Mouse (Mus musculus) kidney, embryonic 14.5 days (tissue): ENCODE results near the gene Avil. TPM values are rescaled to one million over a fixed set of nuclear protein-coding genes. Genes with fewer than 3 reads are reported as not detected.

Experiments used
- ATAC-seq: fragments of 200-750 bp; cut with Nextera tagmentation; 2 replicates; pipeline ENCODE4 v1.8.0; 2017; ENCODE audit warnings: moderate number of reproducible peaks, mild to moderate bottlenecking, moderate TSS enrichment, moderate library complexity; ENCODE audit not compliant: low FRiP score, low TSS enrichment
- H3K27ac ChIP-seq: fragments of 300-500 bp; sonication (generic); 2 replicates; pipeline ENCODE4 v1.5.1; 2014; ENCODE audit warnings: low read depth, mild to moderate bottlenecking, low read length, moderate library complexity, mixed read lengths
- H3K27me3 ChIP-seq: fragments of 300-500 bp; sonication (generic); 2 replicates; pipeline ENCODE4 v1.6.1; 2014; ENCODE audit warnings: mild to moderate bottlenecking, low read length; ENCODE audit not compliant: control insufficient read depth, insufficient read depth
- H3K36me3 ChIP-seq: fragments of 300-500 bp; sonication (generic); 2 replicates; pipeline ENCODE4 v1.6.1; 2014; ENCODE audit warnings: low read length, mixed read lengths; ENCODE audit not compliant: control insufficient read depth, insufficient read depth
- H3K4me1 ChIP-seq: fragments of 300-500 bp; sonication (generic); 2 replicates; pipeline ENCODE4 v1.6.1; 2014; ENCODE audit warnings: low read length, mixed read lengths; ENCODE audit not compliant: control insufficient read depth, insufficient read depth
- H3K4me2 ChIP-seq: fragments of 300-500 bp; sonication (generic); replicated peaks from 2 replicates; pipeline ENCODE4 v1.6.1; 2014; ENCODE audit warnings: low read depth, mild to moderate bottlenecking, low read length
- H3K4me3 ChIP-seq: fragments of 300-500 bp; sonication (generic); 2 replicates; pipeline ENCODE4 v1.5.1; 2014; ENCODE audit warnings: mild to moderate bottlenecking, low read length
- H3K9ac ChIP-seq: fragments of 300-500 bp; sonication (generic); 2 replicates; pipeline ENCODE4 v1.6.1; 2014; ENCODE audit warnings: low read depth, mild to moderate bottlenecking, low read length, moderate library complexity
- H3K9me3 ChIP-seq: fragments of 300-500 bp; sonication (generic); 2 replicates; pipeline ENCODE4 v1.6.1; 2016; ENCODE audit warnings: low read length; ENCODE audit not compliant: control insufficient read depth
- WGBS: fragments of 180-500 bp; shearing (Covaris S2); extraction: QIAGEN DNeasy Blood & Tissue Kit; methylation state at CpG from one replicate; pipeline ENCODE4 v1.1.7; 2014; 5-methylcytosine and 5-hydroxymethylcytosine counted together
- polyA plus RNA-seq: library from polyadenylated mRNA; unstranded; fragments of >200 nt; fragmentation: Nextera tagmentation; extraction: Ambion mirVana; gene quantifications from 2 replicates; pipeline ENCODE4 v1.2.1, GENCODE M21; 2014

The Avil gene
- polyA plus RNA-seq, 1 experiment from 2014 or later: 0.20 TPM

DNA sequence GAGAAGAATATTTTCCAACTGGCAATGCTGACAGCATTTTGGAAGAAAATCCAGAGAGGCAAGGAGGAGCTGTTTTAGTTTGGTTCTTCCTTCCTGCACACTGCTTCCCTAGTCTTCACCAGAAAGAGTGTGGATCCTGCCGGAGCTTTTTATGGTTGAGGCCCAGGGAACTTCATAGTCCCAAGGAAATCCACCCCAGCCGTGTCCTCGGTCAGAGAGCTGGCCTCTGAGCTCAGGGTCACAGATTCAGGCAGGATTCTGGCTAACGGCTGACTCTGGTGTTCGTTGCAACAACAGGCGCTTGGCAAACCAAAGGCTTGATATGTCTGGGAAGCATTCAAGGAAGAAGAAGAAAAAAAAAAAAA lies 37.6 kb upstream of the Avil start:
- Histone ChIP-seq H3K4me3 (no peak overlapping the region), H3K36me3 (no peaks in the 10 kb centered on the region), H3K9me3 (no peaks in the 10 kb centered on the region), H3K9ac (no peak overlapping the region), H3K27me3 (no peaks in the 10 kb centered on the region), H3K4me2 (no peak overlapping the region), H3K27ac (peak overlapping the region; percentile 91), H3K4me1 (peaks cover 24% of the 10 kb centered on the region)
- 12% methylated on average over 6 of the region's 6 CpGs for WGBS
- no peak for ATAC-seq

- no peaks in the 10 kb centered on the region for H3K27me3 ChIP-seq
- no peak overlapping the region for H3K4me3 ChIP-seq
- no peaks in the 10 kb centered on the region for H3K36me3 ChIP-seq
- ATAC-seq: no peak
- H3K4me1 ChIP-seq: peaks cover 24% of the 10 kb centered on the region
- H3K27ac ChIP-seq: peak overlapping the region; percentile 91; the same call in 1 of the 2 replicates
- no peak overlapping the region for H3K9ac ChIP-seq
- no peak overlapping the region for H3K4me2 ChIP-seq
- WGBS: 85% methylated on average over 8 of the region's 8 CpGs
- H3K9me3 ChIP-seq: no peaks in the 10 kb centered on the region
These were observed 36.7 kb upstream of the Avil start for GRCm38 (mm10) chr10:126963821-126964220.

- ATAC-seq: peak; percentile 38
- H3K4me1 ChIP-seq: peaks cover 26% of the 10 kb centered on the region
- no peaks in the 10 kb centered on the region for H3K9me3 ChIP-seq
- H3K9ac ChIP-seq: no peak overlapping the region; the same call in 1 of the 2 replicates
- H3K4me2 ChIP-seq: peak overlapping the region; percentile 17; the same call in 1 of the 2 replicates
- H3K36me3 ChIP-seq: no peaks in the 10 kb centered on the region
- no peak overlapping the region for H3K4me3 ChIP-seq
- 4% methylated on average over 12 of the region's 12 CpGs for WGBS
- H3K27ac ChIP-seq: peak overlapping the region; percentile 84
- no peaks in the 10 kb centered on the region for H3K27me3 ChIP-seq
These were observed 29.0 kb upstream of the Avil start for GRCm38 (mm10) chr10:126971363-126972050.

- H3K27ac ChIP-seq: peak overlapping the region; percentile 84
- peaks cover 32% of the 10 kb centered on the region for H3K4me1 ChIP-seq
- H3K9ac ChIP-seq: peak overlapping the region; percentile 42; the same call in 1 of the 2 replicates
- 9% methylated on average over 13 of the region's 13 CpGs for WGBS
- H3K4me3 ChIP-seq: no peak overlapping the region
- peak overlapping the region; percentile 17; the same call in 1 of the 2 replicates for H3K4me2 ChIP-seq
- peak; percentile 94 for ATAC-seq
- no peaks in the 10 kb centered on the region for H3K27me3 ChIP-seq
- H3K9me3 ChIP-seq: no peaks in the 10 kb centered on the region
- H3K36me3 ChIP-seq: no peaks in the 10 kb centered on the region
These were observed 28.3 kb upstream of the Avil start for GRCm38 (mm10) chr10:126972051-126972725.

DNA sequence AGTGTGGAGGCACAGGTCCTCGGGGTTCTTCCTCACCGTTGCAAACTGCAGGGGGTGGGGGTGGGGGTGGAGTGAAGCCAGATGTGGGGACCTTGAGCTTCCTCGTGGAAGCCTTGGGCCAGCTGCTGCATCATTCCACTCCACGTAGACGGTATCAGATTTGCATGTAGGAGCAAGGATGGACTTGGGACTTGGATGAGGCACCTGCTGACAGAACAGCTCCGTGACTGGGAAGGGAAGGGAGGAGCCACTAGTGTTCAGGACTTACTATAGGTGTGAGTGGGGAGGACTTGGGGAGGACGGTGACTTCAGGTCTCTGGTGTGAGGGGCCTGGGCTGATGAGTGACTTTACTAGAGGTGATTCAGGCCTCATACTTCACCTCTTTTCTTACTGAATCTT lies 27.5 kb upstream of the Avil start:
- Histone ChIP-seq H3K27me3 (no peaks in the 10 kb centered on the region), H3K4me3 (no peak overlapping the region), H3K4me2 (no peak overlapping the region), H3K4me1 (peaks cover 39% of the 10 kb centered on the region), H3K9me3 (no peaks in the 10 kb centered on the region), H3K27ac (peak overlapping the region; percentile 84; the same call in 1 of the 2 replicates), H3K9ac (peak overlapping the region; percentile 42; the same call in 1 of the 2 replicates), H3K36me3 (no peaks in the 10 kb centered on the region)
- ATAC-seq: no peak
- 28% methylated on average over 7 of the region's 7 CpGs for WGBS

GRCm38 (mm10) chr10:126975706-126976105 lies 24.8 kb upstream of the Avil start:
- no peaks in the 10 kb centered on the region for H3K36me3 ChIP-seq
- no peaks in the 10 kb centered on the region for H3K27me3 ChIP-seq
- H3K9me3 ChIP-seq: no peaks in the 10 kb centered on the region
- no peak overlapping the region for H3K4me3 ChIP-seq
- H3K9ac ChIP-seq: no peak overlapping the region
- ATAC-seq: no peak
- peaks cover 41% of the 10 kb centered on the region for H3K4me1 ChIP-seq
- 88% methylated on average over 6 of the region's 6 CpGs for WGBS
- no peak overlapping the region for H3K4me2 ChIP-seq
- H3K27ac ChIP-seq: no peak overlapping the region

DNA sequence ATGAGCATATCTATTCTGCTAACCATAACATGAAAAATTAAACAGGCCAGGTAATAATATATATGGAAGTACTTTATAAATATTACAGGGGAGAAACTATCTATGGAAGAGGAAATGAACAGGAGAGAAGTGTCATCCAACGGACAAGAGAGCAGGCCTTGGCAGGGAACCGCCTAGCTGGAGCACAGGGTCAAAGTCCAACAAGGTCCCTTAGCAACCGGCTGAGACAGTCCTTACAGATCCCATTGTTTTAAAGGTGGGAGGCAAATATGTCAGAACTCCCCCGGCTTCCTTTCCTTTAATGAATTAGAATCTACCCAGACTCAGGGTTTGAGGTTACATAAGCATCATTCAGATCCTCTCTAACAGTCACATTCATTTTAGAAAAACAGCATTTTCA lies 23.4 kb upstream of the Avil start:
- H3K4me1 ChIP-seq: peaks cover 41% of the 10 kb centered on the region
- no peak for ATAC-seq
- H3K9ac ChIP-seq: no peak overlapping the region
- no peaks in the 10 kb centered on the region for H3K36me3 ChIP-seq
- H3K4me2 ChIP-seq: no peak overlapping the region
- no peak overlapping the region for H3K4me3 ChIP-seq
- H3K27ac ChIP-seq: no peak overlapping the region
- no peaks in the 10 kb centered on the region for H3K27me3 ChIP-seq
- H3K9me3 ChIP-seq: no peaks in the 10 kb centered on the region
- 29% methylated on average over 4 of the region's 4 CpGs for WGBS

GRCm38 (mm10) chr10:126978277-126978994 lies 22.1 kb upstream of the Avil start, which contains the start of gene Ctdsp2:
Gene Ctdsp2, plus strand, starts transcription at chr10:126978717.
- Histone ChIP-seq H3K4me2 (peak within 1 kb of the TSS; percentile 79), H3K9ac (peak within 1 kb of the TSS; percentile 99), H3K4me1 (peaks cover 42% of the 10 kb centered on the region), H3K4me3 (peak within 1 kb of the TSS; percentile 98), H3K9me3 (no peaks in the 10 kb centered on the region), H3K27ac (peak within 1 kb of the TSS; percentile 100), H3K36me3 (0 out of 2 replicates have a peak, but pooled peaks cover 3% of the 10 kb centered on the region), H3K27me3 (no peaks in the 10 kb centered on the region)
- peak; percentile 92 for ATAC-seq
- WGBS: 0% methylated on average over 51 of the region's 56 CpGs
